Mouse (Mus musculus): ENCODE measurements around the gene Pard3.

Pard3 gene

DNA sequence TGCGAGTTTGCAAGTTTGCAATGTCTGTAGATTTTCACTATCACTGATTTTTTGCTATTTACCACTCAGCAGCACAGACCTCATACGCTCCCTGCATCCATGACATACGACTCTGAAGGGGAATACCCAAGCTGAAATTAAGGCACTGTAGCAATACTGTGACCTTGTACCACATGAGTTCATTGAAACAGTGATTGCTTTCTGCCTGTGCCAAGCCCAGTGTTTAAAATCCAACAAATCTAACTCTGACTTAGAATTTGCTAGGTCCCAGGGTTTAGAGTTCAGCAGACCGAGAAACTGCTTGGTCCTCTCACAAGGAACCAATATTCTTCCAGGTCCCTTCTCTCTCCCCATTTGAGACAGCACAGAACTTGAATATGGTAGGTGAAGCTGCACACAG lies 26.7 kb downstream of the Pard3 start:
- H3K36me3 ChIP-seq (ENCODE audit: insufficient read depth, low read length): no peaks in the 10 kb centered on the region
- H3K27me3 ChIP-seq (ENCODE audit: insufficient read depth, low read length): no peaks in the 10 kb centered on the region
- H3K9me3 ChIP-seq (ENCODE audit: low read length): no peaks in the 10 kb centered on the region
- TF ChIP-seq NANOG (IDR thresholded peaks at IDR 0.05; ENCODE audit: borderline replicate concordance, low read length): no peak
- no peak overlapping the region for H3K4me3 ChIP-seq (replicated peaks; ENCODE audit: low read length)
- H3K4me1 ChIP-seq (replicated peaks; ENCODE audit: low read depth, low read length): peaks cover 40% of the 10 kb centered on the region

DNA sequence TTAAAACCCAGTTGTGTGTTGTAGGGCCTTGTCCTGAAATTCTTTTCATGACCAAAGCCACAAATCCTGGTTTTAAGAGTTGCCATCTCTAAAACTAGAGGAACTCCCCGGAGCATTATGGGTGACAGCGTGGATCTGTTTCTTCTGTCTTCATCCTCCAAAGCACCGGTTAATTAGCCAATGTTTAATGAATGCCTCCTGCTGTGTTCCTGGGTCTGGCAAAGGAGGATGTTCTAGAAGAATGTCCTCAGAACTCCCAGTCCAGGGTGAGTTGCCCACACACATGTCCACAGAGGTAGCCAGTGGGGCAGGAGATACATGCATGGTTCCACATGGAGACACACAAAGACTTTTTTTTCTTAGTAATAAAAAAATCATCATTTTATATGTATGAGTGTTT lies 28.2 kb downstream of the Pard3 start:
- H3K9me3 ChIP-seq (ENCODE audit: low read length): no peaks in the 10 kb centered on the region
- TF ChIP-seq NANOG (IDR thresholded peaks at IDR 0.05; ENCODE audit: borderline replicate concordance, low read length) (no peak), POU5F1 (IDR thresholded peaks at IDR 0.05; ENCODE audit: borderline replicate concordance, low read length) (no peak), CTCF (conservative IDR thresholded peaks at IDR 0.05; ENCODE audit: low read length) (no peak)
- no peaks in the 10 kb centered on the region for H3K27me3 ChIP-seq (ENCODE audit: insufficient read depth, low read length)
- no peaks in the 10 kb centered on the region for H3K36me3 ChIP-seq (ENCODE audit: insufficient read depth, low read length)
- no peak overlapping the region for H3K4me3 ChIP-seq (replicated peaks; ENCODE audit: low read length)
- H3K4me1 ChIP-seq (replicated peaks; ENCODE audit: low read depth, low read length): peaks cover 37% of the 10 kb centered on the region

DNA sequence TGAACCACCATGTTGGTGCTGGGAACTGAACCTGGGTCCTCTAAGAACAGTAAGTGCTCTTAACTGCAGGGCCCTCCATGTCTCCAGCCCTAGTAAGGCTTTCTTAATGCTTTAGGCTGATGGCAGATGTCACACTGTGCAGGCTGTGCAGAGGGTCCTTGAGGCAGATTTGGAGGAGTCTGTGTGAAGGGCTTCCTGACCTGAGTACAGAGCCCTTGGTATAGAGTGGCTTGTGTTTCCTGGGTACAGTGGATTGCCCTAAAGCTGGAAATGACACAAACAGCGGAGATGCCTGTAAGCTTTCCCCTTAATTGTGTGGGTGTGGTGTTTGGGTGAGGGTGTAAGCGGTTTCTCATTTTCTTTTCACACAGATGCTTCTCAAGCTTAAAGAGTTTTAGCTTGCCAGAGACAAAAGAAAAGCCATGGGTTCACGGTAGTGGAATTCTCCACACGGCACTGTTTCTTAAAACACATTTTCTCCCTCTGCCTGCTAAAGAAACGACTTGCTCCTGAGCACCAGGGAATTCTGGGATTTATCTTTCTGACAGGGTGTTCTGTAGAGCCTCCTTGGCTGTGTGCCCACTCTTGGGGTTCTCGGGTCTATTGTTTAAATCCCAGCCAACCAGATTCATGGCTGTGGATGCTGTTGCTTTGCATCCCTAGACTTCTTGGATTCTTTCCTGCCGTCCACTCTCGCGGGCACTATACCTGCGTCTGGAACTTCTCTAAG lies 28.9 kb downstream of the Pard3 start:
- TF ChIP-seq POU5F1 (IDR thresholded peaks at IDR 0.05; ENCODE audit: borderline replicate concordance, low read length) (no peak), CTCF (conservative IDR thresholded peaks at IDR 0.05; ENCODE audit: low read length) (no peak), NANOG (IDR thresholded peaks at IDR 0.05; ENCODE audit: borderline replicate concordance, low read length) (no peak)

GRCm38 (mm10) chr8:127093113-127093426 lies 29.4 kb downstream of the Pard3 start:
- Histone ChIP-seq H3K27me3 (ENCODE audit: insufficient read depth, low read length) (no peaks in the 10 kb centered on the region), H3K4me1 (replicated peaks; ENCODE audit: low read depth, low read length) (peaks cover 28% of the 10 kb centered on the region), H3K9me3 (ENCODE audit: low read length) (no peaks in the 10 kb centered on the region), H3K36me3 (ENCODE audit: insufficient read depth, low read length) (no peaks in the 10 kb centered on the region), H3K4me3 (replicated peaks; ENCODE audit: low read length) (no peak overlapping the region)
- TF ChIP-seq POU5F1 (IDR thresholded peaks at IDR 0.05; ENCODE audit: borderline replicate concordance, low read length): no peak
- TF ChIP-seq CTCF (conservative IDR thresholded peaks at IDR 0.05; ENCODE audit: low read length): no peak
- no peak for TF ChIP-seq NANOG (IDR thresholded peaks at IDR 0.05; ENCODE audit: borderline replicate concordance, low read length)

More for the DNA sequence above, 28.9 kb downstream of the Pard3 start:
- H3K27me3 ChIP-seq (ENCODE audit: insufficient read depth, low read length): no peaks in the 10 kb centered on the region
- peaks cover 32% of the 10 kb centered on the region for H3K4me1 ChIP-seq (replicated peaks; ENCODE audit: low read depth, low read length)
- H3K36me3 ChIP-seq (ENCODE audit: insufficient read depth, low read length): no peaks in the 10 kb centered on the region
- no peaks in the 10 kb centered on the region for H3K9me3 ChIP-seq (ENCODE audit: low read length)
- no peak overlapping the region for H3K4me3 ChIP-seq (replicated peaks; ENCODE audit: low read length)

DNA sequence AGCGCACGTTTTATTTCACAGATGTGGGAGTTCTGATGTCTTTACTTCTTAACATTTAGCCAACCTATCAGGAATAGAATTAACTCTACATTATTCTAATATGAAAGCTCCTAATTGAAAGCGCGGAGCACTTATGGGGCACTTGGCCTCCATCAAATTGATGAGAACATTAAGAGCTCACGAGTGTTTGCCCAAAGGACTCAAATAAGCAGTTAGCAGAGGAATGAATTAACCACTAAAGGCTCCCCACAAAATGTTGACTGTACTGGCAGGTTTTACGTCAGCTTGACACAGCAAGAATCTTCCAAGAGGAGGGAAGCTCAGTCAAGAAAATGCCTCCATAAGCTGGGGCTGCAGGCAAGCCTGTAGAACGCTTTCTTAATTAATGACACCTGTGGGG lies 32.1 kb downstream of the Pard3 start:
- H3K4me3 ChIP-seq (replicated peaks; ENCODE audit: low read length): no peak overlapping the region
- H3K36me3 ChIP-seq (ENCODE audit: insufficient read depth, low read length): no peaks in the 10 kb centered on the region
- no peaks in the 10 kb centered on the region for H3K9me3 ChIP-seq (ENCODE audit: low read length)
- H3K27me3 ChIP-seq (ENCODE audit: insufficient read depth, low read length): no peaks in the 10 kb centered on the region
- TF ChIP-seq NANOG (IDR thresholded peaks at IDR 0.05; ENCODE audit: borderline replicate concordance, low read length) (no peak), CTCF (conservative IDR thresholded peaks at IDR 0.05; ENCODE audit: low read length) (no peak), POU5F1 (IDR thresholded peaks at IDR 0.05; ENCODE audit: borderline replicate concordance, low read length) (no peak)
- H3K4me1 ChIP-seq (replicated peaks; ENCODE audit: low read depth, low read length): peaks cover 23% of the 10 kb centered on the region

DNA sequence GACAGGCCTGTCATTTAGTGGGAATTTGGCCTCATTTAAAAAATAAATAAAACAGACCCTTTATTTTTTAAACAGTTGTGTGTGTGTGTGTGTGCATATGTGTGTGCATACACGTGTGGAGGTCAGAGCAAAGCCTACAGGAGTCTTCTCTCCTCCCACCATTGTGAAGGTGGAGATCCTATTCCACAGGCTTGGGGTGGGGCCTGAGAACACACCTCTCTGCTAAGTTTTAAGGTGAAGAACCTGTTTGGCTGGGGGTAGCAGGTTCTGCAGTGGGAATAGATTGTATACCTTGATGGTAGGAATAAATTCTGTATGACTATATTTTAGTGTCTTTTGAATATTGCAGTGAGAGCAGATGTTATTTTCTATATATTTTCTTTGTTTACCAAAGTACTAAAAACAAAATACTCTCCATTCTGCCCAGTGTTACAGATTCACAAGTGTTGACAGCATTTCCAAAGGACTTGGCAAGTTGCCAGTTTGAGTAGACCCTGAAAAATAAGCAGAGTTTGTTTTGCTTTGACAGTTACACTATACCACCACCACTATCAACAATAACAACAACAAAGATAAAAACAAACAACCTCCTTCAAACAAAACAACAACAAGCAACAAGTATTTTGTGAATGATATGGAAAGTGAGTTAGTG lies 35.9 kb downstream of the Pard3 start:
- no peaks in the 10 kb centered on the region for H3K36me3 ChIP-seq (ENCODE audit: insufficient read depth, low read length)
- no peaks in the 10 kb centered on the region for H3K27me3 ChIP-seq (ENCODE audit: insufficient read depth, low read length)
- H3K4me3 ChIP-seq (replicated peaks; ENCODE audit: low read length): no peak overlapping the region
- 0 out of 2 replicates have a peak, but pooled peaks cover 6% of the 10 kb centered on the region for H3K4me1 ChIP-seq (replicated peaks; ENCODE audit: low read depth, low read length)
- TF ChIP-seq NANOG (IDR thresholded peaks at IDR 0.05; ENCODE audit: borderline replicate concordance, low read length) (no peak), POU5F1 (IDR thresholded peaks at IDR 0.05; ENCODE audit: borderline replicate concordance, low read length) (no peak), CTCF (conservative IDR thresholded peaks at IDR 0.05; ENCODE audit: low read length) (no peak)
- H3K9me3 ChIP-seq (ENCODE audit: low read length): no peaks in the 10 kb centered on the region

- no peaks in the 10 kb centered on the region for H3K9me3 ChIP-seq (ENCODE audit: low read length)
- TF ChIP-seq POU5F1 (IDR thresholded peaks at IDR 0.05; ENCODE audit: borderline replicate concordance, low read length) (no peak), NANOG (IDR thresholded peaks at IDR 0.05; ENCODE audit: borderline replicate concordance, low read length) (no peak), CTCF (conservative IDR thresholded peaks at IDR 0.05; ENCODE audit: low read length) (no peak)
- H3K4me3 ChIP-seq (replicated peaks; ENCODE audit: low read length): no peak overlapping the region
- no peaks in the 10 kb centered on the region for H3K36me3 ChIP-seq (ENCODE audit: insufficient read depth, low read length)
- H3K27me3 ChIP-seq (ENCODE audit: insufficient read depth, low read length): no peaks in the 10 kb centered on the region
- 0 out of 2 replicates have a peak, but pooled peaks cover 6% of the 10 kb centered on the region for H3K4me1 ChIP-seq (replicated peaks; ENCODE audit: low read depth, low read length)
These were observed 39.6 kb downstream of the Pard3 start for GRCm38 (mm10) chr8:127103256-127103655.

DNA sequence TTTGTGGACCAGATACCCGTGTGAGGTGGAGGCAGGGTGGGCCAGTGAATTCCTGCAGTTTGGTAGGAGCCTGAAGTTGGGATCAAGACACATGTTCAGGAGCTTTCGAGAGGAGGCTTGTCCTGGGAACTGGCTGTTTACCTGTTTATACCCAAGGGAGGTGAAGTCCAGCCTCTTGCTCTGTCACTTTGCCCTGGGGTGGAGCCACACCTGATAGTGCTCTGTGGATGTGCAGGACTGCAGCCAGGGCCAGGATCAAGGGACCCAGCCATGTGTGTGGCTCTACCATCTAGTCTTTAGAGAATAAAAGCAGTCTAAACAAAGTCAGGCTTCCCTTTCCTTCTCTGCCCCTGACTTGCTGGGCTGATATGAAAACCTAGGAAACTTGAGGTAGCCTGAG lies 40.9 kb downstream of the Pard3 start:
- Histone ChIP-seq H3K27me3 (ENCODE audit: insufficient read depth, low read length) (no peaks in the 10 kb centered on the region), H3K9me3 (ENCODE audit: low read length) (no peaks in the 10 kb centered on the region), H3K4me3 (replicated peaks; ENCODE audit: low read length) (no peak overlapping the region), H3K36me3 (ENCODE audit: insufficient read depth, low read length) (no peaks in the 10 kb centered on the region), H3K4me1 (replicated peaks; ENCODE audit: low read depth, low read length) (no peaks in the 10 kb centered on the region)
- TF ChIP-seq POU5F1 (IDR thresholded peaks at IDR 0.05; ENCODE audit: borderline replicate concordance, low read length) (no peak), CTCF (conservative IDR thresholded peaks at IDR 0.05; ENCODE audit: low read length) (no peak), NANOG (IDR thresholded peaks at IDR 0.05; ENCODE audit: borderline replicate concordance, low read length) (no peak)

DNA sequence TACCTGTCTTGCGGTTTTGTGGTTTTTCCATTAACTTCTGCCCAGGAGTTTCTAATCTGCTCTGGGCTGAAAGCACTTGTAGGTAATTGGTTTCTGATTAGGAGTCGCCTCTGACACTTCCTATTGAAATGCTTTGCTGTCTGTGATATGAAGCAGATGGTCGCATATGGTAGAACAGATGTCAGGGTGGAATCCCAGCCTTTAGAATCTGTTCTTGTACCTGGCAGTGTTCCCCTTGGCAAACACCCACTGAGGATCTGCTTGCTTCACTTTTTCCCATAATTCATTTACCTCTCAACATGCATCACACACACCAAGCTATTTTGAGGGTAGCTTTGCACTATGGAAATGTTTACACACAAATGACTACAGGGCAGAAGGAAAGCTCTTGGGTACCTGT lies 44.2 kb downstream of the Pard3 start:
- H3K36me3 ChIP-seq (ENCODE audit: insufficient read depth, low read length): no peaks in the 10 kb centered on the region
- no peaks in the 10 kb centered on the region for H3K4me1 ChIP-seq (replicated peaks; ENCODE audit: low read depth, low read length)
- H3K27me3 ChIP-seq (ENCODE audit: insufficient read depth, low read length): no peaks in the 10 kb centered on the region
- no peak overlapping the region for H3K4me3 ChIP-seq (replicated peaks; ENCODE audit: low read length)
- TF ChIP-seq CTCF (conservative IDR thresholded peaks at IDR 0.05; ENCODE audit: low read length) (no peak), POU5F1 (IDR thresholded peaks at IDR 0.05; ENCODE audit: borderline replicate concordance, low read length) (no peak), NANOG (IDR thresholded peaks at IDR 0.05; ENCODE audit: borderline replicate concordance, low read length) (no peak)
- H3K9me3 ChIP-seq (ENCODE audit: low read length): no peaks in the 10 kb centered on the region

All from E14TG2a.4 (cell line).